Mouse (Mus musculus): ENCODE measurements around the gene AW549877. TPM values are rescaled to one million over a fixed set of nuclear protein-coding genes. Genes with fewer than 3 reads are reported as not detected.

Gene AW549877
- polyA plus RNA-seq, 1 experiment from 2014 or later, result 37.5 TPM

- Histone ChIP-seq H3K27ac (no peak overlapping the region), H3K9me3 (no peaks in the 10 kb centered on the region), H3K36me3 (replicated peaks) (peaks cover 15% of the 10 kb centered on the region), H3K4me3 (no peak overlapping the region), H3K27me3 (ENCODE audit: poor library complexity, severe bottlenecking) (no peaks in the 10 kb centered on the region), H3K4me1 (peaks cover 9% of the 10 kb centered on the region)
- WGBS, result 88% methylated on average over 2 of the region's 2 CpGs
- DNase-seq (ENCODE audit: extremely low spot score, low spot score), result no peak
These were observed 17.3 kb downstream of the AW549877 start for GRCm38 (mm10) chr15:3978279-3978678.

- no peak overlapping the region for H3K27ac ChIP-seq
- no peaks in the 10 kb centered on the region for H3K9me3 ChIP-seq
- no peak for DNase-seq (ENCODE audit: extremely low spot score, low spot score)
- H3K4me1 ChIP-seq, result no peaks in the 10 kb centered on the region
- no peaks in the 10 kb centered on the region for H3K36me3 ChIP-seq (replicated peaks)
- H3K4me3 ChIP-seq, result no peak overlapping the region
- H3K27me3 ChIP-seq (ENCODE audit: poor library complexity, severe bottlenecking), result no peaks in the 10 kb centered on the region
- WGBS, result 93% methylated on average over 3 of the region's 3 CpGs
These were observed 22.2 kb downstream of the AW549877 start for GRCm38 (mm10) chr15:3973300-3973699.

DNA sequence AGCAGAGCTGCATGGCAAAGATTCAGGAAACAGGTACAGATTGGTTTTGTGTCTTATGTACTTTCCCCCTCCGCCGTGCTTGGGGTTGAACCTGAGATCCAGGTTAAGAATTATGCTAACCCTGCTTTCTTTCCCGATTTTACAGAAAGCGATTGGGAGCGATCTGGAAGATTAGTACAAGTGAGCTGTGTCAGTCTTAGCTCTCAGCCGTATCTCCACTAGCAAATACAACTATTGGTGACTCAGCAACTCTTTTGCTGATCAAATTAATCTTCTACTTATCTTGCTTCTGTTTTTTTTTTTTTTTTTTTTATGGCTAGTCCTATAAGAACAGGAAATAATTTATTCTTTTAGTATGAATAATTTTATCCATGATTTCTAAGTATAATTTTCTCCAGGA lies 25.4 kb downstream of the AW549877 start:
- H3K27ac ChIP-seq, result no peak overlapping the region
- no peak for DNase-seq (ENCODE audit: extremely low spot score, low spot score)
- no peak overlapping the region for H3K4me3 ChIP-seq
- WGBS, result 94% methylated on average over 6 of the region's 6 CpGs
- no peaks in the 10 kb centered on the region for H3K36me3 ChIP-seq (replicated peaks)
- no peaks in the 10 kb centered on the region for H3K27me3 ChIP-seq (ENCODE audit: poor library complexity, severe bottlenecking)
- no peaks in the 10 kb centered on the region for H3K4me1 ChIP-seq
- H3K9me3 ChIP-seq, result no peaks in the 10 kb centered on the region

DNA sequence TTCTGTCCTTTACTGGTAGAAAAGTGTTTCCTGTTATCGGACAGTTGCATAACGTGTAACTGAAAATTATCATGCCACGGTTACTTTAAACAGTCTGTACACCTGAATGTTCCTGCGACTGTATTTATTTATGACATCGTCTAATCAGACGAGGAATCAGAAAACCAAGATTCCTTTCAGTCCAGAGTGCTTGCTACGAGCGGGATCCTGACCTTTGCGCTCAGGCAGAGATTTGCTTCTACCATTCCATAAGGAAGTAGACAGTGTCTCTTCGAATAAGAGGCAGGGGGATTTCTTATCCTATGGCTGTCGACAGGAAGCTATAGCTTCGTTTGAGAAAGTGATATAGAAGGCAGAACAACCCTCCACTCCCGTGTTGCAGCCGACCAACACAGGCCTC lies 25.8 kb downstream of the AW549877 start:
- Histone ChIP-seq H3K27me3 (ENCODE audit: poor library complexity, severe bottlenecking) (no peaks in the 10 kb centered on the region), H3K27ac (no peak overlapping the region), H3K4me3 (no peak overlapping the region), H3K9me3 (no peaks in the 10 kb centered on the region), H3K36me3 (replicated peaks) (no peaks in the 10 kb centered on the region), H3K4me1 (no peaks in the 10 kb centered on the region)
- WGBS, result 90% methylated on average over 14 of the region's 14 CpGs
- DNase-seq (ENCODE audit: extremely low spot score, low spot score), result no peak

- 88% methylated on average over 8 of the region's 8 CpGs for WGBS
- H3K27me3 ChIP-seq (ENCODE audit: poor library complexity, severe bottlenecking), result no peaks in the 10 kb centered on the region
- DNase-seq (ENCODE audit: extremely low spot score, low spot score), result no peak
These were observed 33.3 kb downstream of the AW549877 start for GRCm38 (mm10) chr15:3962251-3962650.

GRCm38 (mm10) chr15:3960094-3960493 lies 35.5 kb downstream of the AW549877 start:
- no peak overlapping the region for H3K27ac ChIP-seq
- H3K27me3 ChIP-seq (ENCODE audit: poor library complexity, severe bottlenecking), result no peaks in the 10 kb centered on the region
- H3K9me3 ChIP-seq, result no peaks in the 10 kb centered on the region
- DNase-seq (ENCODE audit: extremely low spot score, low spot score), result no peak
- WGBS, result 83% methylated on average over 1 of the region's 1 CpGs
- H3K4me1 ChIP-seq, result no peaks in the 10 kb centered on the region
- H3K36me3 ChIP-seq (replicated peaks), result no peaks in the 10 kb centered on the region
- no peak overlapping the region for H3K4me3 ChIP-seq

More at GRCm38 (mm10) chr15:3962251-3962650, 33.3 kb downstream of the AW549877 start:
- H3K9me3 ChIP-seq, result no peaks in the 10 kb centered on the region
- no peak overlapping the region for H3K4me3 ChIP-seq
- H3K4me1 ChIP-seq, result no peaks in the 10 kb centered on the region
- H3K36me3 ChIP-seq (replicated peaks), result no peaks in the 10 kb centered on the region
- H3K27ac ChIP-seq, result no peak overlapping the region

- 33% methylated on average over 4 of the region's 4 CpGs for WGBS
- no peak overlapping the region for H3K4me3 ChIP-seq
These were observed 37.6 kb downstream of the AW549877 start for GRCm38 (mm10) chr15:3957982-3958381.

GRCm38 (mm10) chr15:3954971-3955370 lies 40.6 kb downstream of the AW549877 start:
- WGBS, result 82% methylated on average over 2 of the region's 2 CpGs
- Histone ChIP-seq H3K9me3 (peaks cover 6% of the 10 kb centered on the region; the same call in 1 of the 2 replicates), H3K27ac (no peak overlapping the region), H3K4me3 (no peak overlapping the region), H3K27me3 (ENCODE audit: poor library complexity, severe bottlenecking) (no peaks in the 10 kb centered on the region), H3K36me3 (replicated peaks) (no peaks in the 10 kb centered on the region), H3K4me1 (no peaks in the 10 kb centered on the region)
- DNase-seq (ENCODE audit: extremely low spot score, low spot score), result no peak

More at GRCm38 (mm10) chr15:3957982-3958381, 37.6 kb downstream of the AW549877 start:
- H3K27ac ChIP-seq, result no peak overlapping the region
- no peaks in the 10 kb centered on the region for H3K27me3 ChIP-seq (ENCODE audit: poor library complexity, severe bottlenecking)
- DNase-seq (ENCODE audit: extremely low spot score, low spot score), result no peak
- H3K36me3 ChIP-seq (replicated peaks), result no peaks in the 10 kb centered on the region
- H3K4me1 ChIP-seq, result no peaks in the 10 kb centered on the region
- H3K9me3 ChIP-seq, result peaks cover 6% of the 10 kb centered on the region; the same call in 1 of the 2 replicates

DNA sequence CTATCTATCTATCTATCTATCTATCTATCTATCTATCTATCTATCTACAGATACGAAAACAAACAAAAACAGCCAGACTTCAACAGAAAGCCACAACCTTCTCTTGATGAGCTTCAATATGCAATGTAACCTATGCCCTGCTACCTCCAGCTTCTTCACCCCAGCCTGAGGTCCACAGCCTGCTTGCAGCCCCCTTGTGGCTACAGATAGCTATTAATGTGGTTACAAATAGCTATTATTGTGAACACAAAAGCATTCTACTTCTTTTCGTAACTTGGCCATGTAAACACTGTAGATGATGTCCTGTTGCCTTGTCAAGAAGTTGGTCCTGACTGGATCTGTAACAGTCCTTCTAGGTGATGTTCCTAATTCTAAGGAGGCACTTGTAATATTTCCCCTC lies 57.4 kb downstream of the AW549877 start:
- Histone ChIP-seq H3K9me3 (no peaks in the 10 kb centered on the region), H3K4me3 (no peak overlapping the region), H3K27me3 (ENCODE audit: poor library complexity, severe bottlenecking) (no peaks in the 10 kb centered on the region), H3K36me3 (replicated peaks) (no peaks in the 10 kb centered on the region), H3K27ac (no peak overlapping the region), H3K4me1 (no peaks in the 10 kb centered on the region)
- WGBS, result 87% methylated on average over 2 of the region's 2 CpGs
- DNase-seq (ENCODE audit: extremely low spot score, low spot score), result no peak

DNA sequence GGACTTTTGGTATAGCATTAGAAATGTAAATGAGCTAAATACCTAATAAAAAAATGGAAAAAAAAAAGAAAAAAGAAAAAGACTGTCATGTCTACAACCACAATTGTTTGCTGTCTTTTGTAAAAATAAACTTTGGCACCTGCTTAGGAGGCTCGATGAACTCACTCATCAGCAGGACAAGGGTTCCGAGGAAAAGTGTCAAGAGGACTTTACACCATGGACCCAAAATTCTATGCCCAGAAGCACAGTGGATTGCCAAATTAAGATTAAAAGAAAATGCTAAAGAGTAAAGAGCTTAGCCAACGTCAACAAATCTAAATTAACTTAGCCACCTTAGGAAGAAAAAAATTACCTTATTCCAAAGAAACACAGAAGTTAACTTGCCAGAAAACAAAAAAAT lies 59.5 kb downstream of the AW549877 start:
- no peak overlapping the region for H3K27ac ChIP-seq
- H3K27me3 ChIP-seq (ENCODE audit: poor library complexity, severe bottlenecking), result no peaks in the 10 kb centered on the region
- no peak overlapping the region for H3K4me3 ChIP-seq
- no peaks in the 10 kb centered on the region for H3K4me1 ChIP-seq
- no peaks in the 10 kb centered on the region for H3K9me3 ChIP-seq
- no peak for DNase-seq (ENCODE audit: extremely low spot score, low spot score)
- WGBS, result 92% methylated on average over 3 of the region's 3 CpGs
- no peaks in the 10 kb centered on the region for H3K36me3 ChIP-seq (replicated peaks)

DNA sequence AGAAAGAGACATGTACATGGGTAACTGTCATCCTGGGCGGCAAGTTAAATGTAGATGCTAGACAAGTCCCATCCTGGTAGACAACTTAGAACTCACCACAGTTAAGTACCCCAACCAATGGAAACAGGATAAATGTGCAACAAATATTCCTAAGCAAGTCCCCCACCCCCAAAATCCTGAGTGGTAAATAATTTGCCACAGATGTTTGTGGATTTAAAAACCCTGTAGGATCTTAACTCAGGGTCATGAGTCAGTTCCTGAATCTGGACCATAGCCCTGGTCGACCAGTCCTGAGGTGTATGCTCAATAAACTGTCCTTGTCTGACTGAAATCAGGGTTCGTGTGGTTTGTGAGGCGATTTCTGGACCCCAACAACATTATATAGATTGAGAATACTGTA lies 62.1 kb downstream of the AW549877 start:
- Histone ChIP-seq H3K9me3 (no peaks in the 10 kb centered on the region), H3K36me3 (replicated peaks) (no peaks in the 10 kb centered on the region), H3K4me1 (no peaks in the 10 kb centered on the region), H3K4me3 (no peak overlapping the region), H3K27ac (no peak overlapping the region), H3K27me3 (ENCODE audit: poor library complexity, severe bottlenecking) (no peaks in the 10 kb centered on the region)
- no peak for DNase-seq (ENCODE audit: extremely low spot score, low spot score)
- WGBS, result 87% methylated on average over 4 of the region's 4 CpGs

Other genes starting within 250 kb of the AW549877 start
- gene Fbxo4, start 16.2 kb downstream of the AW549877 start, polyA plus RNA-seq (2016; fragmentation: Nextera tagmentation; extraction: Ambion mirVana), result 3.3 and 4.0 TPM in 2 replicates
- 125 and 128 TPM in 2 replicates for gene Oxct1, start 30.6 kb upstream of the AW549877 start, polyA plus RNA-seq (2016; fragmentation: Nextera tagmentation; extraction: Ambion mirVana)

All from forebrain, embryonic 10.5 days (tissue).